Mouse (Mus musculus): ENCODE results near the gene Afmid. TPM values are rescaled to one million over a fixed set of nuclear protein-coding genes. Genes with fewer than 3 reads are reported as not detected.
"Not testable (repeated sequence)": the region's sequence is repeated elsewhere in the genome, so short reads cannot be mapped to it uniquely, and the experiment has no call there.

Afmid gene
- total RNA-seq, 2 experiments from 2014 or later, result 2.4 to 4.7 TPM

GRCm38 (mm10) chr11:117822728-117823241 is 2.9 kb upstream of the Afmid start:
- ATAC-seq (ENCODE audit: poor library complexity, severe bottlenecking), result no peak

GRCm38 (mm10) chr11:117823411-117823810 is 2.3 kb upstream of the Afmid start:
- ATAC-seq (ENCODE audit: poor library complexity, severe bottlenecking), result no peak

GRCm38 (mm10) chr11:117824060-117824969 is 1.4 kb upstream of the Afmid start:
- ATAC-seq (ENCODE audit: poor library complexity, severe bottlenecking), result peak; percentile 79

- no peak for ATAC-seq (ENCODE audit: poor library complexity, severe bottlenecking)
Observed at GRCm38 (mm10) chr11:117826164-117826563, 440 bp downstream of the Afmid start.

- no peak for ATAC-seq (ENCODE audit: poor library complexity, severe bottlenecking)
Observed at GRCm38 (mm10) chr11:117826916-117827315, 1.2 kb downstream of the Afmid start.

- no peak for ATAC-seq (ENCODE audit: poor library complexity, severe bottlenecking)
Observed at GRCm38 (mm10) chr11:117827386-117827785, 1.7 kb downstream of the Afmid start.

- no peak for ATAC-seq (ENCODE audit: poor library complexity, severe bottlenecking)
Observed at GRCm38 (mm10) chr11:117828149-117828887, 2.6 kb downstream of the Afmid start.

GRCm38 (mm10) chr11:117828888-117829604 is 3.3 kb downstream of the Afmid start:
- ATAC-seq (ENCODE audit: poor library complexity, severe bottlenecking), result no peak

- ATAC-seq (ENCODE audit: poor library complexity, severe bottlenecking), result no peak
Observed at GRCm38 (mm10) chr11:117829671-117830215, 4.0 kb downstream of the Afmid start.

GRCm38 (mm10) chr11:117830401-117830800 is 4.7 kb downstream of the Afmid start:
- ATAC-seq (ENCODE audit: poor library complexity, severe bottlenecking), result no peak

- ATAC-seq (ENCODE audit: poor library complexity, severe bottlenecking), result peak; percentile 87
Observed at GRCm38 (mm10) chr11:117832086-117832969, 6.6 kb downstream of the Afmid start.

GRCm38 (mm10) chr11:117833509-117833908 is 7.8 kb downstream of the Afmid start:
- not testable (repeated sequence) for ATAC-seq (ENCODE audit: poor library complexity, severe bottlenecking)

GRCm38 (mm10) chr11:117834086-117834485 is 8.4 kb downstream of the Afmid start:
- no peak for ATAC-seq (ENCODE audit: poor library complexity, severe bottlenecking)

- ATAC-seq (ENCODE audit: poor library complexity, severe bottlenecking), result no peak
Observed at GRCm38 (mm10) chr11:117836306-117836705, 10.6 kb downstream of the Afmid start.

GRCm38 (mm10) chr11:117838572-117838971 is 12.8 kb downstream of the Afmid start:
- peak; percentile 47 for ATAC-seq (ENCODE audit: poor library complexity, severe bottlenecking)

- no peak for ATAC-seq (ENCODE audit: poor library complexity, severe bottlenecking)
Observed at GRCm38 (mm10) chr11:117839021-117839420, 13.3 kb downstream of the Afmid start.

GRCm38 (mm10) chr11:117840910-117841309 is 15.2 kb downstream of the Afmid start:
- no peak for ATAC-seq (ENCODE audit: poor library complexity, severe bottlenecking)

- no peak for ATAC-seq (ENCODE audit: poor library complexity, severe bottlenecking)
Observed at GRCm38 (mm10) chr11:117843434-117843833, 17.7 kb downstream of the Afmid start.

GRCm38 (mm10) chr11:117844997-117845396 is 19.3 kb downstream of the Afmid start:
- no peak for ATAC-seq (ENCODE audit: poor library complexity, severe bottlenecking)

GRCm38 (mm10) chr11:117845651-117846050 is 19.9 kb downstream of the Afmid start:
- ATAC-seq (ENCODE audit: poor library complexity, severe bottlenecking), result no peak
